Mouse (Mus musculus) 3T3-L1 (cell line): Measurements from ENCODE around the gene Ptov1.
A peak's percentile ranks its signal among the peaks of the same experiment; 100 is the strongest.

Experiments
- DNase-seq: peaks from one replicate; pipeline ENCODE4 v3.0.0-alpha.2; 2015; ENCODE audit warnings: low read depth, low spot score

Gene Ptov1

GRCm38 (mm10) chr7:44869697-44870528 is at the start of gene Ptov1:
Gene Ptov1, minus strand, starts transcription at chr7:44869788.
- peak; percentile 97 for DNase-seq

- no peak for DNase-seq
These were observed 49.5 kb upstream of the Ptov1 start for GRCm38 (mm10) chr7:44919127-44919526.

- no peak for DNase-seq
These were observed 48.6 kb upstream of the Ptov1 start for GRCm38 (mm10) chr7:44918219-44918618.

GRCm38 (mm10) chr7:44916881-44917280 is 47.3 kb upstream of the Ptov1 start:
- no peak for DNase-seq

- DNase-seq = no peak
These were observed 46.6 kb upstream of the Ptov1 start for GRCm38 (mm10) chr7:44916191-44916590.

GRCm38 (mm10) chr7:44915314-44915713 is 45.7 kb upstream of the Ptov1 start:
- DNase-seq = no peak

GRCm38 (mm10) chr7:44914396-44914795 is 44.8 kb upstream of the Ptov1 start:
- no peak for DNase-seq

GRCm38 (mm10) chr7:44908706-44909476 is 39.3 kb upstream of the Ptov1 start:
- DNase-seq = peak; percentile 80

GRCm38 (mm10) chr7:44905430-44905829 is 35.8 kb upstream of the Ptov1 start:
- no peak for DNase-seq

GRCm38 (mm10) chr7:44901230-44901722 is 31.7 kb upstream of the Ptov1 start:
- peak; percentile 38 for DNase-seq

- no peak for DNase-seq
These were observed 31.0 kb upstream of the Ptov1 start for GRCm38 (mm10) chr7:44900632-44901031.

- no peak for DNase-seq
These were observed 29.0 kb upstream of the Ptov1 start for GRCm38 (mm10) chr7:44898607-44899006.

- peak; percentile 20 for DNase-seq
These were observed 26.9 kb upstream of the Ptov1 start for GRCm38 (mm10) chr7:44896499-44896898.

- peak; percentile 96 for DNase-seq
These were observed 26.2 kb upstream of the Ptov1 start, which contains the start of gene Fuz for GRCm38 (mm10) chr7:44895593-44896434. Gene Fuz, plus strand, starts transcription at chr7:44896079.

- DNase-seq = no peak
These were observed 25.6 kb upstream of the Ptov1 start for GRCm38 (mm10) chr7:44895206-44895592.

GRCm38 (mm10) chr7:44894175-44894574 is 24.6 kb upstream of the Ptov1 start:
- DNase-seq = no peak

GRCm38 (mm10) chr7:44893197-44893596 is 23.6 kb upstream of the Ptov1 start:
- DNase-seq = peak; percentile 41

- peak; percentile 96 for DNase-seq
These were observed 22.8 kb upstream of the Ptov1 start, which contains the start of gene Med25 for GRCm38 (mm10) chr7:44892276-44892921. Gene Med25, minus strand, starts transcription at chr7:44892712.

GRCm38 (mm10) chr7:44891611-44892010 is 22.0 kb upstream of the Ptov1 start:
- no peak for DNase-seq

- DNase-seq = no peak
These were observed 21.1 kb upstream of the Ptov1 start for GRCm38 (mm10) chr7:44890737-44891136.

- no peak for DNase-seq
These were observed 20.6 kb upstream of the Ptov1 start for GRCm38 (mm10) chr7:44890180-44890579.
